Mouse (Mus musculus) Muller cell, postnatal 12 days (primary cell): ENCODE data around the gene Syt13.
A peak's percentile ranks its signal among the peaks of the same experiment; 100 is the strongest.

ENCODE experiments used
- DNase-seq: peaks from one replicate; pipeline ENCODE4 v3.0.0-alpha.2; 2015; ENCODE audit errors: inconsistent ontology term

The Syt13 gene

DNA sequence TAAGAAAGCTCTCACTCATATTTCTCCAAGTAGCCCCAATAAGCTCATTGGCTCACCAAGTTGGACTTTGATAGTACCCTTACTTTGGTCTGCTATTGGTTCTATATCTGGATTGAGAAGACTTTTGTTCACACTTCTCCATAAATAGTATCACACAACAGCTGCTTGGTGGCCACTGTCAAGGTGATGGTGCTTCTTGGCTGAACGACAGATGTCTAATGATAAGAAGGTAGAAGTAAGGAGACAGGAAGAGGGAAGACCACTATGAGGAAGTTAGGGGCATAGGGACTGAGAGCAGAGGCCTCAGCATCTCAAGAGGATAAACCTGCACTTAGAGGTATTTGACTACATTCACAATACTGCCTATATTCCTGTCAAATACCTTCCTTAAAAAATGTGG is 49.4 kb downstream of the Syt13 start:
- DNase-seq = no peak

DNA sequence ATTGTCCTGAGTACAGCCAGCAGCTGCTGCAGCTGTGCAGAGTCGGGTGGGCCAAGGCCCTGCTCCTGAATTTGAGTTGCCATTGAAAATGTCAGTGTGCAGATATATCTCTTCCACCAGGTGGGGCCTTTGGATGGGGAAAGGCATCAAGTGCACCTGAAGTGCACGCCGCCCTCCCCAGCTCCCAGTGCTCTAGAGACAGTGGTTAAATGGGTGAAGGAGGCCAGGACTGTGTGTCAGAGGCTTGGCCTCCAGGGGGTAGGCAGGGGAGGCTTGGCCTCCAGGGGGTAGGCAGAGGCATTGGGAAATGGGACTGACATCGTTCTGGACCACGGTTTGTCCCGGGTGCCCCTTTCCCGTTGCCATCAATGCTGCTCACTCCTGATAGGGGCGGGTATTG is 51.4 kb downstream of the Syt13 start:
- no peak for DNase-seq

DNA sequence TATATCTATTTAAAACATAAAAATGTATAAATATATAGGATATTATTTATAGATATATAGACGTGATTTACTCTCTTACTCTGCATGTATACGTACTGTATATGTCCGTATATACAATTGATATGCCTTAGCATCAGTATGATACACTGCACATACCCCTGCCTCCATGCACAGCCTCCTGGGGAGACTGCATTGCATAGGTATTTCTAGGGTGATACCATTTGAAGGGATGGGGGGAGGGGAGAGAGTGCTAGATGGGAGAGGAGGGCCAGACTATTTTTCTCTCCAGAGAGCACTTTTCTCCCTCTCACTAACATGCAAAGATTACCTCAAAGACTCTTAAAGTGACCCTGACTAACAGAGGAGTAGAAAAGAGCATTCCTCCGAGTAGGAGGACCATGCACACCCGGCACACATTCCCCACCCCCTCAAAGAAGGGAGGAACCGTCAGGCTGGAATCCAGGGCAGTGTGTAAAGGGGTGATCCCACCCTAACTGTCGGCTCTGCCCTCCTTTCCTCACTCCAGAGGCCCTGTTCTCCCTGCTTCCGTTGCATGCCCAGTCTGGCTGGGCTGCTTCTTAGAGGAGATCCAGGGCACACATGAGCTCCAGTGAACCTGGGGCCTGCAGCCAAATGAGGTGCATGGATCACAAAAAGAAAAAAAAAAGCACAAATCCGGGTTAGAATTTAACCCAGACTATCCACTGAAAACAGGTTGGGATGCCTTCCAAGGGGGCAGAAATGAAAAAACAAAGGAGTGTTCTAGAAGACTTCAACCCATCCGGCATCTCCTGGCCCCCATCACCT is 52.3 kb downstream of the Syt13 start:
- no peak for DNase-seq

DNA sequence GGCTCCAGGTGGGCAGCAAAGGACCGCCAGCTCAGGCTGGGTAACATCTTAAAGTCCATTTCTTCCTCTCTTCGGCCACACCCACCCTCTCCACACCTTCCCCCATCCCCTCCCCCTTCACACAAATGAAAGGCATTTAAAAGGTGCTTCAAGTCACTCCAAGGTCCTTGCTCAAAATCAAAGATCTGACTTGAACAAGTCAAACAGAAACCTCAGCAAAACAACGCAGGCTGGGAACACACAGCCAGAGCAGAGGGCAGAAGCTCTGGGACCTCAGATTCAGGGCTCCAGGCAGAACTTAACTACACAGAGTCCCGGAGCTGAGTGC is 52.9 kb downstream of the Syt13 start:
- DNase-seq = no peak

DNA sequence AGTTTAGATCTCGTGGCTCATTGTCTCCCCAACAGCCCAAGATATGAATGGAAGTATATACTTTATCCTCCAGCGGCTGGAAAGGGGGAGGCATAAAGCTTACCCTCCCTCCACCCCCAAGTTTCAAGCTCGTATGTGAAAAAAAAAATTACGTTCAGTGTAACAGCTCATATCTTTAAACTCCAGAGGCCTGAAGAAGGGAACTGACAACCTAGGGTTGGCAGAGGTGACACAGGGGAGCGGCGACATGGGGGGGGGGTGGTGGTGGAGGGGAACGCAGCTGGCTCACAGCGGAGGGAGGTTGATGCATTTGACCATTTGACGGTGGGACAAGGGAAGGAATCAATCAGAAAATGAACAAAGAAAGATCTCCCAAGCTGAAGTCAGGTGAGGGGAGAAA is 56.2 kb downstream of the Syt13 start:
- DNase-seq = no peak

DNA sequence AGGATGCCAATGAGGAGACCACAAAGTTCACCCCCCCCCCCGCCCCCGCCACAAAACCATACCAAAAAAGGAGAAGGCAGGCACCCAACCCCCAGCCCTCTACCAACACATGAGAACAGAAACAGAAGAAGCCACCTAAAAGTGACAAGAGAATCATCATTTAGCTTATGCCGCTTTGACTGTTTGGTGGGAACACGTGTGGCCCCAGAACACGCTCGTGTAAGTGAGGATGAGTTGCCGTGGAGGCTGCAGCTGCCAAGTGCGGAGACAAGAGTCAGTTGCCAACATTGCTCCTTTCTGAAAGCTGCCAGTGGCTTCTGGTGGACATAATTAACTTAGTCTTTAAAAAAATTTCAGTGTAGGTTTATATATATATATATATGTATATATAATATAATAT is 56.6 kb downstream of the Syt13 start:
- no peak for DNase-seq

DNA sequence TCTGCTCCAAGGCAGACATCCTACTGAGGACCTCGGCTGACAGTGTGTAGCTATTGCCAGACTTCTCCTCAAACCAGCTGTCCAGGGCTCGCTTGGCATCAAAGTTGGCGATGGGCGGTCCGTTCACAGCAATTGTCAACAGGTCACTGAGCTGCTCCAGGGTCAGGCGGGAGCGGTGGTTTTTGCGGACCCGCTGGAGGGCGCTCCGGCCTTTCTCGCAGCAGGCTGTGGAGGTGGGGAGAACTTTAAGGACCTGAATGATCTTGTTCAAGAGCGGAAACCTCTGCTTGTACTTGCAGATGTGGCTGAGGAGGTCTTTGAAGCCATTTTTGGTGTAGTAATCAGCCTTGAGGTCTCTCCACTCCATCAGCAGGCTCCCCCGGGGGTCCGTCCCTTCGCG is 57.2 kb downstream of the Syt13 start:
- DNase-seq = no peak

DNA sequence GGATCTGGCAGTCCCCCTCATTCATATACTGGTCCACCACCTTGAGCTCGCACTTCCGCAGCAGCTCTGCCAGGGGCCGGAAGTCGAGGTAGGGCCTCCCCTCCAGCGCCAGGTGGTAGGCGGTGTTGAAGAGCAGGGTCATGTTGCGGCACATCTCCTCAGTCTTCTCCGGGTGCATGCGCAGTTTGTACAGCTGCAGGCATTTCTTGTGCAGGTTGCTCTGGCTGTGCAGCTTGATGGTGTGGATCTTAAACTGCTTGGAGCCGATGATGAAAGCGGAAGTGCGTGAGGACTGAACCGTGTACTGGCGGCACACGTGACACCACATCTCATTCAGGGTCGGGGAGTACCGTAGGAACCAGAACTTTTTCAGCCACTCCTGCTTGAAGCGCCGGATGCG is 58.7 kb downstream of the Syt13 start:
- DNase-seq = no peak

DNA sequence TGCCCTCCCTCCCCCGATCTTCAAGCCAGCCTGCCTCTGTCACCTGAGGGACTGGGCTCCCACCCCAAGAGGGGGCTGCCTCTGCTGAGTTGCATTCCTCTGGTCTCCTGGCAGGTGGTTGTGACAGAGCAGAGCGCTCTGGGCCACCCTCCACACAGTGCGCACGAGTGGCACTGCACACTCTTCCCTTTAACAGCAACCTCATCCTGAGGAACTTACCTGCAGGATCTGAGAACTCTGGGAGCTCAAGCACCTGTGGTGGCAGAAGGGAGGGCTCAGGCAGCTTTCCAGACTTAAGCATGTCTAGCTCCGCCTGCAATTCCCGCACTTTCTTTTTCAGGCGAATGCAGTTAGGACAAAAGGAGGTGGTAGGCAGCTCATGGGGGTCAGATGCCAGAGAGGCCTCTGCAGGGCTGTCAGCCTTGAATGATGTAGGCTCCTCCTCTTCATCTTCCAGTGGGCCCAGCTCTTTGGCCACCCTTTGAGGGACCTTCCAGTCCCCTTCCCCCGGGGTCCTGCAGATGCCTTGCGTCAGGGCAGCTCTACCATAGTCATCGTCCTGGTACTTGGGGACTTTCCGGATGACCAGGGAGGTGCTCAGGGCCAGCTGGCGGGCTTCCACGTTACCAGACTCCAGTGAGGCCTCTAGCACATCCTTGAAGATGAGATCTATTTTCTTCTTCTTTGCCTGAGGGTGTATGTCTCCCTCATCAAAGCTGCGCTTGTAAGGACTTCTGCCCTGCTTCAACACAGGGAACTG is 60.3 kb downstream of the Syt13 start:
- DNase-seq = peak; percentile 64

DNA sequence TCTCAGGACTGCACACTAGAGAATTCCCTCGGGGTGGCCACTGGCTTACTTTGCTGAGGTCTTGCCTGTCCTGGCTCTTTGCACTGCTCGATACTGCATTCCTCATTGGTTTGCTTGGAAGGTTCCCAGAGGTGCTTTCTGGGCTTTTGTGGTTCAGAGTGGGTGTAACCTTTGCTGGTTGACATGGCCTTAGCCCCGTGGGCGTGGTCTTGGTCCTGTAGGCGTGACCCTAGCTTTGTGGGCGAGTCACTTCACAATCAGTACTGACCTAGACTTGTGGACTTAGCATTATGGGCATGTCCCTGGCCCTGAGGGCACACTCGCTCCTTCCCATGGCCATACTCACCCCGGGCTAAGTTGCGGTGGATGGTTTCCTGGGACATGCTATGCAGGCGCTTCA is 65.3 kb downstream of the Syt13 start:
- no peak for DNase-seq

DNA sequence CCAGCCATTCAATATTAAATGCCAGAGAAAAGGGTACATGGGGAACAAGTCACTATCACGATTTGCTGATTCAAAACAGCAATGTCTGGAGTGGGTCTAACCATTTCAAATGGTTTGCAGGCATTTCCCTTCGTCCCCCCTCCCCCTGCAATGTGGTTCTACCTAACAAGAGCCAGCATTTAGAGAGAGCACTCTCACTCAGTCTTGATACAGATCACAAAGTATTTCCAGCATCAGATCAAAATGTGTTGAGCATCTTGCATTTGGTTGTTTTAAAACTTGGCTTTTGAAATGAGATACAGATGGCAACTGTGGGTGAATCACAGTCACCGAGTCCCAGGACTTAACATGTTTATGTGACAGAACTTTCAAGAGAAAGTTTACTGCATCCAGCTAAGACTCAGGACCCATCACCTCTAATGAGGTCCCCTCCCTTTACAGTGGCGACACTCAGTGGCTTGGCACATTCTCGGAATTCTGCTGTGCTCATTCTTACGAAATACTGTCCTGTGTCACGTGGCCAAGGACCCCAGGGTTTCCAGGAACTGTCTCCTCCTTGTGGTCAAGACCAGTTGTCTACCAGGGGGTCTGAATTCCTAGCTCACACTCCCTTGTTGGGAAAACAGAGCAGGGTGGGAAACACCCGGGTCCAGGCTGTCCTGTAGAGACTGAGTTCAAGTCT is 67.8 kb downstream of the Syt13 start:
- peak; percentile 73 for DNase-seq

DNA sequence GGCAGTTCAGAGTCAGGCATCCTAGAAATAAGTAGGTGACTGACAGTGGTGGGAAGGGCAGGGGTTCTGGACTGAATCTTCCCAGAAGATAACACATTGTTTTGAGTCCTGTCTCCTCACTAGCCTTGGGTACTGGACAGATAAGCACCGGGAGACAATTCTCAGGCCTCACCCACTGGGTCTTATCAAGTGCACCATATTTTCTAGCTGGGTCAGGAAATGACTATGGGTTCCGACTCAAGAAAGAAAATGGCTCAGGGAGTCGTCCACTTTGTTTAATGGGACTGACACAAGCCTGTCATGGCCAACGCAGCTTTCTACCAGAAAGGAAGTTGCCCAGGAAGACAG is 68.3 kb downstream of the Syt13 start:
- no peak for DNase-seq

DNA sequence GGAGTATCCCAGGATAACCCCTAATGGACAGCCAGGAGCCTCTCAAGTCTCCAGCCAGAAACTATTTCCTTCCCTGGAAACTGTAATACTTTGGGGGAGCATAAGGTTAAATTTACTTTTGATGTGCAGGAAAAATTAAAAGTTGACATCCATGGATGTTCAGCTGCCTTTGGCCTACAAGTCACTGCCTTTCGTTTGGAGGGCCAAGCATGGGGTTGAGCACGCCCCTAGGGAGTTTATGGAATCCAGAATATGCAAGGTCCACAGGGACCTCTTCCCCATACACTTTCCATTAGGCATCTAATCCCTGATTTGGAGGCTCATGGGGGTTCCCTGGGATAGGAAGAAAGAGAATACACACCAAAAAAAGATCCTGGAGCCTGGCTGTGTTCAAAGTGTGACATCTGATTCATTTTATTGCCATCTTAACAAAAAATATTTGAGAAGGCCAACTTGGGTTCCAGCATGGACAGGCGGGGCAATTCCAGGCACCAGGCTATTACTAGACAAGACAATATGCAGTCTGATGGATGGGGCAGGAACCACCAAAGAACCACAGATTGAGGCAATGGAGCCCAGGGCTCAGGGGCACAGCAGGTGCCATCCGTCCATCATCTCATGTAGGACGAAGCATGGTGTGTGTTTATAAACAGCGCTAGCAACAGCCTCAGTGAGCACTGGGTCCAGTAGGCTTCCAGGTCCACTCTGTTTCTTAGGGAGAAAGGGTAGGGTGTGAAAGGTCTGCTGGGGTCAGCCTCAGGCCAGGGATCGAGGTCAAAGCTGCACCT is 69.6 kb downstream of the Syt13 start:
- DNase-seq = no peak

DNA sequence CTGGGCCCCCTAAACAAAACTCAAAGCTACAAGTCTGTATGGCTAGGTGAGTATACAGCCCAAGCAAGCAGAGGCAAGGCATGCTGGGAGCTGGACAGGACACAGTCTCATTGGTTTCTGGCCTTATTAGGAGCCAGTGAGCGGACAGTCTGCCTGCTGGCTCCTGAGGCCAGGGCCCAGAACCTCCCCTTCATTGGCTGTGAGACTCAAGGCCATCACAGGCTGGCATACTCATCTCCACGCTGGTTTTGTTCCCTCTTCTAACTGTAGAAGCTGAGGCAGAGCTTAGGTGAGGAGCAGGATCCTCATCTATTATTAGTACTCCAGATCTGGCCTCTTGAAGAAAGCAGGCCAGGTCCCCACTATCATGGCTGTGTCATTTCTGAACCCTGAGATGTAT is 70.3 kb downstream of the Syt13 start:
- DNase-seq = no peak

DNA sequence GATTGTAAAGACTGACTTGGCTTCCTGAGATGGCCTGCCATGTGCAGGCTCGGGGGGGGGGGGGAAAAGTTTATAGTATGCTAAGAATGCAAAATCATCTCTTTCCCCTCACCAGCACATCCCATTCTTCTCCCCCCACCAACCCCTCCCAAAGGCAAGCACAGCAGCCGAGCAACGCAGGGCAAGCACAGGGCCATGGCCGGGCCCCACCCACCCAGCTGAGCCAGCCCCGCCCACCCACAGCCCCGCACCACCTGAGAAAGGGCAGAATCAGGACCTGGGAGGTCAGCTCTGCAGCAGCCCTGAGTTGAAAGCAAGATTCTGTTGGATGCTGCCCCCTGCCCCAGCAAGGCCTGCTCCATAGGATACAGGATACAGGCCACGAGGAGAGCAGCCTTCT is 70.7 kb downstream of the Syt13 start:
- DNase-seq = peak; percentile 26

DNA sequence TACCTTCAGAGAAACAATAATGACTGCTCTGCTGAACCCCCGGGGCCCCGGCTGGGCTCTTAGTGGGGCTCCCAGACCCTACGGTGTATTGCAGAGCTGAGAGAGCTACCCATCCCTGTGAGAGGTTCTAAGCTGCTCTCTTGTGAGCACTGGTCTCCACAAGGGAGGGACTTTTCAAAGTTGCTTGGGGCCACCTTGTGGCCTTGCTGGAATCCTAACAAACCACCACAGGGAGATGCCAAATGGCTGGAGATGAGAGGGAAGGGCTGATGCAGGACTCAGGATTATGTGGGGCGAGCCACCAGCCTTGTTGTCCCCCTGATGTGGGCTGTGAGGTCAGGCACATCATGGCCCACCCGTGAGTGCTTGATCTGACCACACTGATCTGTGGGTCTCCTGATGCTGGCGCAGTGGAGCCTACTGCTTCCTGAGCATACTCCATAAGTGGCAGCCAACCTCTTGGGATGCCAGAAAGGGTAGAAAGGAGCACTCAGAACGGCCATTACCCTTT is 72.3 kb downstream of the Syt13 start:
- DNase-seq = no peak

DNA sequence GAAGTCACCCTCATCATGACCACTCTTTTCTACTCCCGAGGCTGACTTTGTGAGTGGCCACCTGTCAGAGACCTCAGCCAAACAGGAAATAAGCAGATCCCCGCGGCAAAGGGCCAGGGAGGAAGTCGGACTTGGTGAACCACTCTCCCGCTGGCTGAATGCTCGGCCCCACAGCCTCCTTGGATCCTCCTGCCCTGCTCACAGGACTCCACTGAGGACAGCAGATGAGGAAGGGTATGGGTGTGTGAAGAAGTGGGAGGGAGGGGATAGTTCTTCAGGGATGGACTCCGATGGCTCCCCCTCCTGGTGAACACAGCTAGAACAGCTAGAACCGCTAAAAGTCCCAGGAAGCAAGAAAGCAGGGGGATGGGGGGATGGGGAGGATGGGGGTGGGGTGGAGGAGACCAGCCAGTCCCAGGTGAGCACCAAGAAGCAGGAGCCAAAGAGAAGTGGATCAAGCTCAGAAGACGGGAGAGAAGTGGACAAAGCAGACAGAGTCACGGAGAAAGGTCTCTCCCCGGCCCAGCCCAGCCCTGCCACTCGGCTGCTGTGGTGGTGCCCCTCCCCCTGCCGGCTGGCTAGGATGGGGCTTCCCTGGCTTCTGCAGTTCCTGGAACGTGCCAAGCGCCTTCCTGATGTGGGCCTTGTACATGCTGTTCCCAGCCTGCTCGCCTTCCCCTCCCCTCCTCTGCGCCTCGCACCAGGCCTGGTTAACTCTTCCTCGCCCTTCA is 73.2 kb downstream of the Syt13 start:
- peak; percentile 32 for DNase-seq

DNA sequence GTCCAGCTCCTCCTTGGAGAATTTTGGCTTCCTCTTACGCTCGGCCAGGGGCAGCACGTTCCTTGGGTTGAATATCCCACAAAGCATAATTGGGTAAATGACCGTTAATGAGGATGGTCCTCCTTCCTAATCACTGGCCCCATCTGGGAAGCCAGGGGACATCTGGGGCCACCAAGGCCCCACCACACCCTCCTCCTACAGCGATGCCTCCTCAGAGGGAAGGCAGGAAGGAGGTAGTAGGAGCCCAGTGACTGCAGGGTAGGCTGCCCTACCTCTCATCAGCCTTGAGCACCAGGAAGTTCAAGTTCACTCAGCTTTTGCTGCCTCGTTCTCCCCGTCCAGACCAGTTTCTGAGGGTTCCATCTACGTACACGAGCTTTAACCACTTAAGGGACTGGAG is 74.7 kb downstream of the Syt13 start:
- no peak for DNase-seq

DNA sequence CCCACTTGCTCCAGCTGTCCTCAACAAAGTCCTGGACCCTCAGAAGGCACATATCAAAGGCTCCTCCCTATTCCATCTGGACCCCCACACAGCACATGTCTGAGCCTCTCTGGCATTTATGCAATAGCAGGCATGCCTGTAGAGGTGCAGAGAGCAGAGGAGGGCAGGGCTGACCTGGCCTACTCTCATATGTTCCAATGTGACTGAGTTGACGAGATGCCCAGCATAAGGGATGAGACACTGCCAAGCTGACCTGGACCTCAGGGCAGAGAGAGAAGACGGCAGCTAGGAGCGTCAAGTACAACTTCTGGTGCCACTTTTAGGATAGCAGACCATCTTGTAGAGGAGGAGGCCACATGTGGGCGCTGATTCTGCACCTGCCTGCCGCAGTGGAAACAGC is 77.1 kb downstream of the Syt13 start:
- DNase-seq = no peak

DNA sequence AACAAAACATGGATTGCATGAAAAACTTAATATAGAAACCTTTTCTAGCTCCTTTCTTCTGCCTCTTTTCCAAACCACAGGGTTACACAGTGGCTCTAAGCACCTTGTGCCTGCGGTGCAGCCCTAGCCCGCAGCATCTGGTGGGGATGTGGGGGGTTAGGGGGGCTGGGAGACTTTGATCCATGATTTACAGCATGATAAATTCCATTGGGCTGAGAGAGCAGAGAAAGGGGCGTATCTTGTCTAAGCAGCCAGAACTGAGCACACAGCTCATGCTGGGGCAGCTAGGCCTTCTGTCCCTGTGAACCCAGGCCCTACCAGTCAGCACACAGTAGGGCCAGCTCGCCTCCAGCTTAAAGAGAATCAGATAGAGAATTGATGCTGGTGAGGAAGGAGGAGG is 90.1 kb downstream of the Syt13 start:
- DNase-seq = no peak
